Mouse (Mus musculus): ENCODE measurements at regions not wholly inside any gene's neighbourhood (a gene's known extent, or its start where the extent isn't known, plus 50 kb on each side); places are given as distances from the start of the nearest gene placed in this dataset.

GRCm38 (mm10) chr2:148148272-148148671, 101.5 kb upstream of the Foxa2 start:
- Histone ChIP-seq H3K4me2 (no peak overlapping the region), H3K4me1 (no peaks in the 10 kb centered on the region), H3K9ac (no peak overlapping the region), H3K27ac (no peak overlapping the region), H3K27me3 (no peaks in the 10 kb centered on the region), H3K9me3 (replicated peaks) (no peaks in the 10 kb centered on the region), H3K36me3 (no peaks in the 10 kb centered on the region), H3K4me3 (replicated peaks) (no peak overlapping the region)
- ATAC-seq (replicated peaks; ENCODE audit: low FRiP score): no peak

- Histone ChIP-seq H3K27me3 (no peaks in the 10 kb centered on the region), H3K9me3 (replicated peaks) (no peaks in the 10 kb centered on the region), H3K9ac (no peak overlapping the region), H3K36me3 (no peaks in the 10 kb centered on the region), H3K27ac (no peak overlapping the region), H3K4me3 (replicated peaks) (no peak overlapping the region), H3K4me2 (no peak overlapping the region), H3K4me1 (no peaks in the 10 kb centered on the region)
- no peak for ATAC-seq (replicated peaks; ENCODE audit: low FRiP score)
- 88% methylated on average over 1 of the region's 1 CpGs for WGBS
Observed at GRCm38 (mm10) chr2:148149426-148149825, 102.7 kb upstream of the Foxa2 start.

- no peak overlapping the region for H3K4me3 ChIP-seq (replicated peaks)
- no peak for ATAC-seq (replicated peaks; ENCODE audit: low FRiP score)
- no peaks in the 10 kb centered on the region for H3K36me3 ChIP-seq
- no peak overlapping the region for H3K9ac ChIP-seq
- no peaks in the 10 kb centered on the region for H3K9me3 ChIP-seq (replicated peaks)
- 79% methylated on average over 6 of the region's 6 CpGs for WGBS
- H3K4me1 ChIP-seq: no peaks in the 10 kb centered on the region
- H3K4me2 ChIP-seq: no peak overlapping the region
- no peaks in the 10 kb centered on the region for H3K27me3 ChIP-seq
- H3K27ac ChIP-seq: no peak overlapping the region
Observed at GRCm38 (mm10) chr2:148153513-148154271, 106.9 kb upstream of the Foxa2 start.

GRCm38 (mm10) chr2:148156122-148156521, 109.4 kb upstream of the Foxa2 start:
- Histone ChIP-seq H3K36me3 (no peaks in the 10 kb centered on the region), H3K27ac (no peak overlapping the region), H3K4me3 (replicated peaks) (no peak overlapping the region), H3K4me2 (no peak overlapping the region), H3K27me3 (no peaks in the 10 kb centered on the region), H3K4me1 (0 out of 2 replicates have a peak, but pooled peaks cover 3% of the 10 kb centered on the region), H3K9ac (no peak overlapping the region), H3K9me3 (replicated peaks) (no peaks in the 10 kb centered on the region)
- WGBS: 87% methylated on average over 2 of the region's 2 CpGs
- no peak for ATAC-seq (replicated peaks; ENCODE audit: low FRiP score)

- H3K36me3 ChIP-seq: no peaks in the 10 kb centered on the region
- no peak overlapping the region for H3K9ac ChIP-seq
- H3K9me3 ChIP-seq (replicated peaks): no peaks in the 10 kb centered on the region
- H3K27me3 ChIP-seq: no peaks in the 10 kb centered on the region
- 0 out of 2 replicates have a peak, but pooled peaks cover 3% of the 10 kb centered on the region for H3K4me1 ChIP-seq
- ATAC-seq (replicated peaks; ENCODE audit: low FRiP score): no peak
- no peak overlapping the region for H3K4me2 ChIP-seq
- 51% methylated on average over 8 of the region's 8 CpGs for WGBS
- no peak overlapping the region for H3K4me3 ChIP-seq (replicated peaks)
- H3K27ac ChIP-seq: no peak overlapping the region
Observed at GRCm38 (mm10) chr2:148159028-148159600, 112.3 kb upstream of the Foxa2 start.

GRCm38 (mm10) chr2:148160997-148161396, 114.2 kb upstream of the Foxa2 start:
- 94% methylated on average over 12 of the region's 12 CpGs for WGBS
- no peaks in the 10 kb centered on the region for H3K9me3 ChIP-seq (replicated peaks)
- no peaks in the 10 kb centered on the region for H3K36me3 ChIP-seq
- no peak overlapping the region for H3K27ac ChIP-seq
- H3K4me1 ChIP-seq: 0 out of 2 replicates have a peak, but pooled peaks cover 3% of the 10 kb centered on the region
- H3K4me2 ChIP-seq: no peak overlapping the region
- H3K9ac ChIP-seq: no peak overlapping the region
- H3K4me3 ChIP-seq (replicated peaks): no peak overlapping the region
- no peaks in the 10 kb centered on the region for H3K27me3 ChIP-seq
- ATAC-seq (replicated peaks; ENCODE audit: low FRiP score): no peak

DNA sequence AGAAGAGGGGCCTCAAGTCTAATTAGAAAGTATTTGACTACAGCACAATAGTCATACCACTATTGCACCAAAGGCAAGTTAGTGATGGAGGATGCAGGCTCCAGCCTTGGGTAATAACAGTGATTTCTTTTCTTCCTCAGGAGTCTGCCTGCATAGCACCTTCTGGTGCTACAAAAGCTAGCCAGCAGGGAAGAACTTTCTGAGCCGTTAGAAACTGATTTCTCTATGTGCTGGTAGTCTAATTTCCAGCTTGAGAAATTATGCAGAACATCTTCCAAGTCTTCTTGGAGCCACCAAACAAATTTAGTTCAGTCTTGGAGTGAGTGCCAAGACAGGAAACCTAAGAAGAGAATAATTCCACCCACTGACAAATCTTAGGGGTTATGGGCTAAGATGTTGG, 115.2 kb upstream of the Foxa2 start:
- ATAC-seq (replicated peaks; ENCODE audit: low FRiP score): no peak
- whole genome bisulfite sequencing: 56% methylated on average over 1 of the region's 1 CpGs
- Histone ChIP-seq H3K9me3 (replicated peaks) (no peaks in the 10 kb centered on the region), H3K4me3 (replicated peaks) (no peak overlapping the region), H3K27me3 (no peaks in the 10 kb centered on the region), H3K4me2 (no peak overlapping the region), H3K4me1 (0 out of 2 replicates have a peak, but pooled peaks cover 3% of the 10 kb centered on the region), H3K9ac (no peak overlapping the region), H3K36me3 (no peaks in the 10 kb centered on the region), H3K27ac (no peak overlapping the region)

DNA sequence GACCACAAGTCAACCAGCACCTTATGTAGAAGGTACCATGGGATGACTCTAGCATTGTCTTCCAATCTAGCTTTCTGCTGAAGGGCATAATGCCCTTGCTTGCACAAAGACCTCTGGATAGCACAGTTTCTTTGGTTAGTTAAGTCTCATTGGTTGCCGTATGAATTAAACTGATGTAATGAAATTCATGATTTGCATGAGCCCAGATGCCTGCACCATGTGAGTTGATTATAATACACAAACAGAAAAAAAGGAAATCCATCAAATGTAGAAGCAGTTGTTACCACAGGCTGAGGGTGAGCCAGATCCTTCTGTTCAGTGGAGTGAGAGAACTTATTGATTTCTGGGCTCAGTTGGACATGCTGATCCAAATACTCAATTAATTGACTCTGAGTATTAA, 115.8 kb upstream of the Foxa2 start:
- WGBS: 100% methylated on average over 1 of the region's 1 CpGs
- no peak overlapping the region for H3K27ac ChIP-seq
- no peaks in the 10 kb centered on the region for H3K36me3 ChIP-seq
- no peaks in the 10 kb centered on the region for H3K9me3 ChIP-seq (replicated peaks)
- no peak overlapping the region for H3K4me2 ChIP-seq
- no peak for ATAC-seq (replicated peaks; ENCODE audit: low FRiP score)
- H3K9ac ChIP-seq: no peak overlapping the region
- H3K4me1 ChIP-seq: 0 out of 2 replicates have a peak, but pooled peaks cover 3% of the 10 kb centered on the region
- H3K27me3 ChIP-seq: no peaks in the 10 kb centered on the region
- no peak overlapping the region for H3K4me3 ChIP-seq (replicated peaks)

DNA sequence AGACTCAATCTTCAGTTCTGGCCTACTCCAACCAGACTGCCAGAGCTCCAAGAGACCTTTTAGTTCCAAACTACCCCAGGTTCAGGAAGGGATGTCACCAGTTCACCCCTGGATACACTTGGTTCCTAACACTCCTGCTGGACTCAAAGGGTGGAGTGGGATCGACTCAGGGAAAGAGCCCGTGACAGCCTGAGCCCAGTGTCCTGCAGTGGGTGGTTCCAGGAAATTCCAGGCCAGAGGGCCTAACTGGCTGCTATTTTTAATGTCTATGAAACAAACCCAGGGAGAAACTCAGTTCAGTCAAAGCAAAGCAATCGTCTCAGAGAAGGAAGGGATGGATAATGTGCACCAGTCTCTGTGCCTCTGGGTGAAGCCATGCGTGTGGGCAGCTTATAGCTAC, 124.3 kb upstream of the Foxa2 start:
- ATAC-seq (replicated peaks; ENCODE audit: low FRiP score): peak; percentile 46
- Histone ChIP-seq H3K9ac (no peak overlapping the region), H3K4me2 (no peak overlapping the region), H3K4me3 (replicated peaks) (no peak overlapping the region), H3K9me3 (replicated peaks) (no peaks in the 10 kb centered on the region), H3K27ac (peak overlapping the region; percentile 14; the same call in 1 of the 2 replicates), H3K27me3 (no peaks in the 10 kb centered on the region), H3K4me1 (no peaks in the 10 kb centered on the region), H3K36me3 (no peaks in the 10 kb centered on the region)
- 58% methylated on average over 4 of the region's 4 CpGs for WGBS

GRCm38 (mm10) chr2:148171699-148172098, 124.9 kb upstream of the Foxa2 start:
- Histone ChIP-seq H3K9ac (no peak overlapping the region), H3K27ac (peak overlapping the region; percentile 14; the same call in 1 of the 2 replicates), H3K4me1 (no peaks in the 10 kb centered on the region), H3K4me3 (replicated peaks) (no peak overlapping the region), H3K9me3 (replicated peaks) (no peaks in the 10 kb centered on the region), H3K27me3 (no peaks in the 10 kb centered on the region), H3K4me2 (no peak overlapping the region), H3K36me3 (no peaks in the 10 kb centered on the region)
- 41% methylated on average over 1 of the region's 1 CpGs for WGBS
- 0 out of 2 replicates have a peak, but pooled peaks have one; percentile 12 for ATAC-seq (replicated peaks; ENCODE audit: low FRiP score)

GRCm38 (mm10) chr2:148175251-148175927, 128.6 kb upstream of the Foxa2 start:
- Histone ChIP-seq H3K4me3 (replicated peaks) (no peak overlapping the region), H3K9ac (no peak overlapping the region), H3K9me3 (replicated peaks) (no peaks in the 10 kb centered on the region), H3K36me3 (no peaks in the 10 kb centered on the region), H3K27me3 (no peaks in the 10 kb centered on the region), H3K4me2 (no peak overlapping the region), H3K27ac (no peak overlapping the region), H3K4me1 (no peaks in the 10 kb centered on the region)
- ATAC-seq (replicated peaks; ENCODE audit: low FRiP score): no peak
- 90% methylated on average over 8 of the region's 8 CpGs for WGBS

DNA sequence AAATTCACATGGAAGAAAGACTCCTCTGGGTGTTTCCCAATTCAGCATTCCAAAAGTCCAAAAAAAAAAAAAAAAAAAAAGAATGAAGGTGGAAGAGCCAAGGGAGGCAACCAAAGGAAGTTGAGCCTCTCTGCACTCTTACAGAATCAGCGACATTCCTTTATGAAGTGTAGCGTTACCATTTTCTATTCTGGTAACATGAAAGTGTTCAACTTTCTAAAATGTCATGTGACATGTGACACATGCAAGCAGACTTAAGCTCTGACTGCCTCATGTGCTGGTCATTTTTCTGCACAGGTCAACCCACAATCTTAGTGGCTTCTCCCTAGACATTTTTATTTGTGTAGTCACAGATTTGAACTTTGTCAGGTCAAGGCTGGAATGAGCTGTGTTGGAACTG, 133.5 kb upstream of the Foxa2 start:
- no peaks in the 10 kb centered on the region for H3K9me3 ChIP-seq (replicated peaks)
- no peak overlapping the region for H3K4me3 ChIP-seq (replicated peaks)
- no peaks in the 10 kb centered on the region for H3K4me1 ChIP-seq
- H3K27ac ChIP-seq: no peak overlapping the region
- no peaks in the 10 kb centered on the region for H3K36me3 ChIP-seq
- no peak for ATAC-seq (replicated peaks; ENCODE audit: low FRiP score)
- H3K27me3 ChIP-seq: no peaks in the 10 kb centered on the region
- H3K9ac ChIP-seq: no peak overlapping the region
- H3K4me2 ChIP-seq: no peak overlapping the region
- WGBS: 76% methylated on average over 2 of the region's 2 CpGs
